Mouse (Mus musculus) fat pad, adult 2 months (tissue): ENCODE measurements at regions not wholly inside any gene's neighbourhood (a gene's known extent, or its start where the extent isn't known, plus 50 kb on each side); places are given as distances from the start of the nearest gene placed in this dataset.

Experiments
- DNase-seq: peaks from one replicate; pipeline ENCODE4 v3.0.0-alpha.2; 2011; ENCODE audit warnings: low read depth, low spot score; ENCODE audit errors: extremely low read depth

DNA sequence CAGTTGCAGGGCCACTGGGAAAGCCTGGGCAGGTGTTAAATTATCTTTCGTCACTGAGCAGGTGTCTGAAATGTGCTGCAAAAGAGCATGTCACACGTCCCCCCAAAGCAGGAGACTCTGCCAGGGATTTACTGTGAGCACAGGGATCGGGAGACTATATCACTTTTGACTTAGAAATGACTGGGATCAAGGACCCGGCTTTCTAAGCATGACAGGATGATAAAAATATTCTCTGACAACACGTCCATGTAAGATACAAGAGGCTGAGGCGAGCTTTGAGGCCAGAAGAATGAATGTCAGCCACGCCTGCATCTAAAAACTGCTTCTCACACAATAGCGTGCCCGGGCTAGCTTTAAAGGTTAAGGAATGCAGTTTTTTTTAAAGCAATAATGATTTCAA lies 246.1 kb upstream of the Cdh5 start:
- no peak for DNase-seq

DNA sequence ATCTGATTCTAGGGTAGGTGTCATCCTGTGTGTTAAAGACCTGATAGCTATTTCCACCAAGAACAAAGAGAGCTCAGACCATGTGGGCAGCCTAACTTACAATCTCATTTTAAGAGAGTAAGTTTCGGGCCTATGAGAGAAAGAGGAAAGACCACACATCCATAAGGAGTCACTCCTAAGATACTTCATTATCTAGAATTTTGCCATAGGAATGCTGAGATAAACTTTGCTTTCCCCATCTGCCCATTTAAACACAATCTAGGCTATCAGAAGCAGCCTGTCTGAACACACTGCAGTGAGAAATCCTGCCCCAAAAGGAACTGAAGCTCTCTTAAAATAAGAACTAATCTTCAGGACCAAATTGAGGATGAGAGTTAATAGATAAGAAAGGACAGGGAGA lies 242.3 kb upstream of the Cdh5 start:
- DNase-seq: no peak

DNA sequence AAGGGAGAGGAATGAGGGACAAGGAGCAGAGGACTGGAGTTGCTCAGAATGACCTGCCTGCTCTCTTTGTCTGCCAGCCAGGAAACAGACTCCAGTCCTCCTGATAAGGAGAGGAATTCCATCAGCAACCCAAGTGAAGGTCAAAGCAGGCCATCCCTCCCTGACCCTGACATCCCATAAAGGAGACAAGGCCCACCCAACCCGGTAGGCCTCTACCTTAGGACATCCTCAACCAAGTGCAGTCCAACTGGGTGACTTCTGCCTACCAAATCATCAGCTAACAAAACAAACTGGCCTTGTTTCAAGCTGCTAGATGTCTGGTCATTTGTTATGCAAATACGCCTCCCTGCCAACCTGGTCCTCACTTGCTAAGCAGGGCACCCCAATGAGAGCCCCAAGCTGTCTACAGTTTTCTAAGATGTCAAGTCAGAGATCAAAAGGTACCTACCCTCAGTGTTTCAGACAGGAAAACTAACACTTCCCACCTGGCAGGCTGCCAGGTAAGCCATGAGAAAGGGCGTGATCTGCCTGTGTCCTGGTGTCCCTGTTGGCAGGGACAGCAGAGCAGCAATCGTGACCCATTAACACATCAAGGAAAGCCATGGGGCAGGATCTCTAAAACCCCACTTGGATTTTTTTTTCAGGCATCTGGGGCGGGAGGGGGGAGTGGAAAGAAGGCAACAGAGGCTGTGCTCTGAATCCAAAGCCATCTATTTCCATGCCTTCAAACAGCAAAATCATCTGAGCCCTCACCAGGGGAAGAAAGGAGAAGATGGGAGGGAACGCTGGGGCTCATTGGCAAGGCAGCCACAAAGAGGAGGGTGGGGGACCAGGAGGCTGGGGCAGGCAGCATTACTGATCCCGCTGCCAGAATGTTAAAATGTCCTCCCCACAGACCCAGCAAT lies 227.6 kb upstream of the Cdh5 start:
- no peak for DNase-seq

DNA sequence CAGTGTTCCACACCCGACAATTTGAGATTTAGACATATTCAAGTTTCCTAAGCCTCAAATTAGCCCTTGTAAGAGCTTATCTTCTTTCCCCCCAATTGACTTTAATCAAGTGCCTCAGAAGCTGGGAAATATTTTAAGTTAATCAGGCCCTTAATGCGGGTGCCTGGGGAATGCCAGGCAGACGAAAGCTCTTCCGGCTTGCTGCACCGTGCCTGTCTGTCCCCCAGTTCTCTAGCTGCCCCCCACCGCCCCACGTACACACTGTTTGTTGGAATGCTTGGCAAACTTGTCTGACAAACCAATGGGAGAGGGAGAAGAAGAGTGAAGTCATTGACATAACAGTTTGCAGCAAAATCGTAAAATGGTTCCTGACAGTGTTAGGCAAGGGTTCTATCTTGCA lies 226.9 kb upstream of the Cdh5 start:
- no peak for DNase-seq

DNA sequence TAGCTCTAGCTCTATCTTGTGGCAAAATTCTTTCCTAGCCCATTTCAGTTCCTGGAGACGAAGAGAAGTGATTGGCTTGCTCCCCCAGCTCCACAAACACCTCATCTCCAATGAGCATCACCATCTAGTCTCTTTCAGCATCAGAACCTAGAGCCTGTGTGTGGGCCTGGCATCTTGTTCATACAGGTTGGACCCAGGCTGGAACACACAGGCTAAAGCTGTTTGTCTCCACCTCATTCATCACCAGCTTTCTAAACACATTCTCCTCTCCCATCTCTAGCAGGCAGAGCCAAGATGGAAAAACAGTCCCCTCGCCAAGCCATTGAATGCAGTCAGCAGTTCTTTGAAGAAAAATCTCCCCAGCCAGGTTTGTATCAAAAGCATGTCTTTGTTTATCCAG lies 221.9 kb upstream of the Cdh5 start:
- no peak for DNase-seq

DNA sequence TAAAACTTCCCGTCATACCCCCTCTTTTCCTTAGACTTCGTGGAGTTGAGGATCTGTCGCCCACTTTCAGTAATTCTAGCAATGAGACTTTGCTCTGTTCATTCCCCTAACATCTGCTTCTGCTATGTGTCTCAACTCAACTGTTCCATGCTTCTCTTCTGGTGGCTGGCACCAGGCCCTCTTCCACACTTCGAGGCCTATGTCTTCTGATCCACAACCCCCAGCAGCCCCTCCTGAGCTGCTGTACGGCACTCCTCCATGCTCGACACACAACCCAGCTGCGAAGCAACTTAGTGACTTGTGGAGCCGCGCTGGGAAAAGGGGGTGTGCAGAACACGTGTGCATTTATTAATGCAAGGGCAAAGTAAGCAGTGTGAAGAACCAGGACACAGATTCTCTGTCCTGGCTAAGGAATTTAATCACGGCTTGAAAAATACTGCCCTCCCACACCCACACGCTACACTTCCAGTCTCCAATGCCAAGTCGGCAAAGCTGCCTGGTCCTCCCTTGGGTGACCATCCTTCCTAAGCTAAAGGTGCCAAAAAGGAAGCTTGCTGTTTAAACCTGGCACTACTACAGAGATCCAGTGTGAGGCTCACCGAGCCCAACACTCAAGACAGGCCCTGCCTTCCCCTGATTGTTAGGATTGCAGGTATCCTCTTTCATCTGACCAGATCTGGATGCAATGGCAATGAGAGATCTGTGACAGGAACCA lies 220.8 kb upstream of the Cdh5 start:
- no peak for DNase-seq

DNA sequence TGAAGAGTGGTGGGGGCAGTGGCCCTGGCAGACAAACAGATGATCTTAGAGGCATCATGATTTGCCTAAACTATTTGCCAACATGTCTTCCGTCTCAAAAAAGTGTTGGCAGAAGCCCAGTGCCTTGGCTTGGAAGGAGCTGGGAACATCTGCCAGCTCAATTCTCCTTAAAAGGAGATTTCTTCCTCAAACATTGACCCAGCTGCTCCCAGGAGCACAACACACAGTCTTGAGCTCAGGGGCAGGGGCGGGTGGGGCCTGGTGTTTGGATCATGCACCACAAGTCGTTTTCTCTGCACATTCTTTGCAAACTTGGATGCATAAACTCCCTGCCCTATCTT lies 220.3 kb upstream of the Cdh5 start:
- DNase-seq: no peak

DNA sequence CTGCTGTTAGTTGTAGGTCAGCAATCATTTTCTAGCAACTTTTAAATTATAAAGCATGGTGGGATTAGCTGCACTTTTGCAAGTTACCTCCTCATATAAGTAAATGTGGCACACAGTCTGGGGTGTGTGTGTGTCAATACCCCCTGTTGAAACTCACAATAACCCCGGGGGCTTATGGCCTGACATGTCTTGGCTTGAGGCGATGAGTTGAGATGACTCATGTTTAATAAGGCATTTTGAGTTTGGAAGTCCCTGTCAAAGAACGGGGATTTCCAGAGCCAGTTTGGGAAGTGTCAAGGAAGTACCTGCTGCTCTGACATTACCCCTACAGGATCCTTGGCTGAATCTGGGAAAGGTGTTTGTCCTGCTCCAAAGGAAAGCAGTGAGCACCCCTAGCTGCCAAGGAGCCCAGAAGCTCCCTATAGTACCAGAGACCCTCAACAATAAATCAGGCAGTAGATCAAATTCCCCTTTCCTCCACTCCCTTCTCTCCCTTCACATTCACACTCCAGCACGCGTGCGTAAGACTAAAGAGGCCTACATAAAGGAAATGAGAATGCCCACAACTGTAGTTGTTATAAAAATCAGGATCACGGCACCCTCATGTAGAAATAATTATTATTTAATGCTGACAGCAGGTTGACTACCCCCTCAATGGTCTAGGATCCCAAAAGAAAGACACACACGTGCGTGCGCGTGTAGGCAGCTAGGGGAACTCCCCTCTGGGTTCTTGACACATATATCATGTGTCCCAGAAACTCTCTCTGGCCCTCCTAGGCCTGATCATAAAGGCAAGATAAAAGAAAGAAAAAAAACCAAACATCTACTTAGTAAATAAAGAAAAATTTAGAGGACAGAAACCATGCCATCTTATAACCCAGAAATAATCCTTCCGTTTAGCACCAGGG lies 216.3 kb upstream of the Cdh5 start:
- no peak for DNase-seq

DNA sequence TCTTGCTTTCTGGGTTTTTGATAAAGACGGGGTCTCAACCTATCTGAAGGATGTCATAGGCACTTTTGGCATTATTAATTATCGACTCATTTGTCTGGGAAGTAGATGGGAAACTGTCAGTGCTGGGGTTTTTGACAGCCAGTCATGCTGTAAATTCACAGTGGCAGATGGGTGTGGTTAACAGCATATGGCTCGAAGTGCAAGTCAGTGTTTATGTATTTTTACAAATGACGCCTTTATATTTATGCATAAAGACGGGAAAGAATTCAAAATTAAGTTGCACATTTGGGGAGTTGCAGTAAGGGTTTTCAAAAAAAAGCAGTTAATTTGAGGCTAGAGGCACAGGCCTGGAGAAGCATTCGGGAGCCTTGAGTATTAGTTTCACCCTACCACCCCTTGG lies 206.8 kb upstream of the Cdh5 start:
- no peak for DNase-seq

DNA sequence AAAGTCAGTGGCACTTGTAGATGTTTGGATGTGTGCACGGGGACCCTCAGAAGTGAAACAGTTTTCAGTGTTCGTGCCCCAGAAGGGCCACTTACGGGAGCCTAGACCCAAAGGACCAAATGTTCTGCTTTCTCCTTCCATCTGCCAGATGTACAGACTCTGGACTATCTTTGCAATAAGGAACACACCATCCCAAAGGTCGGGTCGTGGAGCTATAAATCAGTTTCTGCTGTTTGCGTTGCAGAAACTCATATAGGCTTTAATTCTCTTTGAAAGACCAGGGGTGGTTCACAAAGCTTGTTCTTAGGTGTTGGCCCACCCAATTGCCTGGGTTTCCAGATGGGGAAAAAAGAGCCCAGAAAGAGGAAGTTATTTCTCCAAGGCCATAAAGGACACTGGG lies 206.3 kb upstream of the Cdh5 start:
- no peak for DNase-seq

DNA sequence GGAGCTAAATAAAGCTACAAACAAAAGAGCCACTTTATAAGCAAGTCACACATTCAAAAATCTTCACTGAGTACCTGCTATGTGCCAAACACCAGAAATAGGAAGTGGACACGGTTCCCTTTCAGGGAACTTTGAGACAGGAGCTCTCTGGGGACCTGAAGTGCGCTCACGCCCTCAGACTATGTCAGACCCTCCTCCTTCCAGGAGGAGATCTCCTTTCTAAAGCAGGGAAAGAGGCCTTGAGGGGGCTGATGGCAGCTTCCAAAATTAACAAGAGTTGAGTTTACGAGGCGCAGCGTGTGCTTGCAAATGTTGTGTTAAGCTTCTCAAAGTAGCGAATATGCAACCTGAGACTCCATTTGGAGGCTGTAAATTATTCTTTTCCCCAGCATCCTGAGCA lies 204.0 kb upstream of the Cdh5 start:
- no peak for DNase-seq

DNA sequence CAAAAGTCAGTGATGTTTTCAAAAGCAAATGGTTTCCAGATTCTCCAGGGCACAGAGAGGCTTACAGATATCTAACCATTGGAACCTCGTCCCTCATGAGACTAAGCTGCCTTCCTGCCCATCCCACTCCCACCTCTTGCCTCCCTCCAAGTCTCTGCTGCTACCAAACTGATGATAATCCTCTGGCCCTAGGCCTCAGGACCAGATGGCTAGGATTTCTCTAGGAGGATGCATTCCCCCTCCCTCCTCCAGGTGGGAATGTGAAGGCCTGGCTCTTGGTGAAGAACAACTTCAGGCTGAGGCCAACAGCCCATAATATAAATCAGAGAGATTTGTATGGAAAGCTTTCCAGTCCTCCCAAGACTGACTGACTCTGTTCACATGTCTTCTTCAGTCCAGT lies 198.9 kb upstream of the Cdh5 start:
- DNase-seq: no peak

DNA sequence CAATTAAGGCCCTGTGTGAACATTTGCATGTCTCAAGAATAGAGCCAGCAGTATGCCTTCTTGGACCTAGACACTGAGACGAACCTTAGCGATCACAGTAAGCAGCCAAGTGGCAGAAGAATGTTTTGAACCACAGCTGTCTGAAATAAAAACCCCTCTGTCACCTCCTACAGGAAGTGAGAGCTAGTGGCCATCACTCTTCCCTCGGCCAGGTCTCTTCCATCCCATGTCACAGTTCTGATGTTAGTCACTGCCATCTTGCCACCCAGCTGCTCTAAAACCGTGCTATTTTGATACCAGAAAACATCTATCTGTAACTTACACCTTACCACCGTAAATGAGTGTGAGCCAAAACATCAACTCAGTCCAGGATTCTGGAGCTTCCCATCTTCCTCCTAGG lies 197.8 kb upstream of the Cdh5 start:
- no peak for DNase-seq

DNA sequence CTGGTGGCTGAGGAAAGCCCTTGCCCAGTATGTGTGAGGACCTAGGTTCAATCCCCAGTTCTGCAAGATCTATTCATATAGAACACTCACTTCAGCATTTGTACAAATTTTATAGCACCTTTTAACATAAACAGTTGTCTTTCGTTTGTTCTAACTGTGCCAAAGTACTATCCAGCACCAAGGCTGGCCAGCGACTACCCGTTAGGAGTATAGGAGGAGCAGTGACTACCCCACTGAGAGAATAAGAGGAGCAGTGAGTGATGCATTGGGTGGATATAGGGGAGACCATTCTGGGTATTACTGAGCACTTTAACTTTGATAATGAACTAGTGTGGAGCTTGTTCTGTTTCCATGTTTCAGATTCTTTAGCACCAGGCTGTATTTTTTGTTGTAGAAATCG lies 193.8 kb upstream of the Cdh5 start:
- no peak for DNase-seq

DNA sequence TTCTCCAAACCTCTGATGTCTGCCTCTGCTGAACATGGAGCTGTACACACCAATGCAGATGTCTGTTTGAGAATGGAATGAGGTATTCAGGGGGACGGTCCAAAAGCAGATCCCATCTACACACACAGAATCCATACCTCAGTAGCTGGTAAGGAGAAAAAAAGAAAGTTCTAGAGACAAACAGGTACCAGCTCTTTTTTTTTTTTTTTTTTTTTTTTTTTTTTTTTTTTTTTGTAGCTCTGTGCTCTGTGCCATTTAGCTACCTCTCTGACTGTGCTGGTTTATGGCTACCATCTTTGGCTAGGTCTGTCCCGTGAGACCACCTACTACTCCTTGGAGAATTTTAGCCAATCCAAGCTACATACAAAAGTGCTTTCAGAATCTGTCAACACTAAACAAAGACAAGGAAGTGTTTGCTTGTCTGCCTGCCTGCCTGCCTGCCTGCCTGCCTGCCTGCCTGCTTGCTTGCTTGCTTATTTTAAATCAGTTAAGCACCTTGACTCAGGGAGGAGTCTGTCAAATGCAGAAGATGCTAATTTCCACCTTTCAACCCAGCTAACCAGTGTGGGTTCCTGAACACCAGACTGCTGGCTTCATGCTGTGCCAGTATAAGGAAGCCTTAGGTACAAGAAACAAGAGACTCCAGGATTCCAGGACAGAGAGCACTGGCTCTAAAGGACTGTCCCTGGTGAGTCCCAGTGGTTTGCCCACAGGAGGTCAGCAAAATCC lies 190.0 kb upstream of the Cdh5 start:
- no peak for DNase-seq

DNA sequence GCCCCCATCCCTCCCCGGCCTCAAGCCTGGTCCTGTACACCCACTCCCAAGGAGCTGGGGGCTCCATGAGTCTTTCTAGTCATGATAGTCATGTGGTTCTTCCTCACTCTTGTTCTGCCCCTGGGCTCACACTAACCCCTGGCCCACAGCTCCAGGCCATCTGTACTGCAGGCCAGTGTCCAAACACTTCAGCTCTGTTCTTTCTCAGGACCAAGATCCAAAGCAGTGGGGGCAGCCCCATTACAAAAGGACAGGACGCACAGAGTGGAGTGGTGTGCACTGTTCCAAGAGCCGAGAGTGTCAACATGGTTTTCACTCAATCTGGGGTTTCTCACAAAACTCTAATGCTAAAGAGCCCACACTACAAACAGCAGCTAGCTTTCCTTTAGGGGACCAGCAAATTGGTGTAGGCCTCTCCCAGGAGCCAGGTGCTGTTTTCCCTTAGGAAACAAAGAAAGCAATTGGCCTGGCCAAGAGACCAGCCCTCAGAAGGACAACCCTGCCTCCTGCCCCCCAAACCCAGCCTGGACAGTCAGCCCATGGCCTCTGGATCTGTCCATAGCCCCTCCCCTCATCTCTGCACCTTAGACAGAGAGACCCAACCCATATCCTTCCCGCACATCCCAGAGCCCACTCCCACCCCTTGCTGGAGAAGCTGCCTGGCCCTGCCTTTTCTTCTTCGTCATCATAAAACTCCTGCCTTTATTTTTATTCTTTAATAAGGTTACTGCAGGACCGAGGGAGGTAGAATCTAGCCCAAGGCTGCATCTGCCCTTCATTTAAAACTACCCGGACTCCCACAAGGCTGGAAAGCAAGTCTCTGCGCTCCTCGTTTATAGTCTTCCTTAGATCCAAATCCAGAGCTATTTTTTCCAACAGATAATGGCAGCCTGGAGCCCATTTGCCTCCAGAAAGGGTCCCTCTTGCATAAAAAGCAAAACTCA lies 188.2 kb upstream of the Cdh5 start:
- DNase-seq: no peak

DNA sequence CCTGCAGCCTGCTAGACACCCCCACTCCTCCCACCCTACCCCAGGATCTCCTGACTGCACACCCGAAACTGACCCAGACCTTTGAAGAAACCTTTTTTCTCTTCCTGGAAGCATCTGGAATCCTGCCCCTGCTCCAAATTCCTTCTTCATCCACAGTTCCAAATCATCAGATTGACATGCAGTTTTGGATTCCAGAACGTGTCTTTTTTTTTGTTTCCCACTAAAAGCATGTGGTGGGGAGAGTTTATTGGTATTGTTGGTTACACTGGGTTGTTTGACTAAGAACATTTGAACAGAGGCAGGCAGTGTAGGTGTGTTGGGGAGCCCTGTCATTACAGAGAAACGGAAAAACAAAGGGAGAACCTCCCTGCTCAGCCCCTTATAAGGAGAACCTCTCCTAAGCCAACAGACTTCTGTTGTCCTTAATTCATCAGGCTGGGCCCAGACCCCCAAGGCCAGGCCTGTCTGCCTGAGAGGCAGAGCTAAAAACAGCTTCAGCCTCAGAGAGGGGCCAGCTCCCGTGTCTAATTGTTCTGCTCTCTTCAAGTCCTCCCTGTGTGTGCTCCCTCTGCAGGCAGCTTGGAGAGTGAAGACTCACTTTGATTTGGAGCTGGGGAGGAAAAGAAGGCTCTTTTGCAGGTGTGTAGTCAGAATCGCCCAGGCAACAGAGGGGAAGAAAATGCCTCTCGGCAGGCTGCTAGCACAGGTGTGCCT lies 187.3 kb upstream of the Cdh5 start:
- DNase-seq: no peak

DNA sequence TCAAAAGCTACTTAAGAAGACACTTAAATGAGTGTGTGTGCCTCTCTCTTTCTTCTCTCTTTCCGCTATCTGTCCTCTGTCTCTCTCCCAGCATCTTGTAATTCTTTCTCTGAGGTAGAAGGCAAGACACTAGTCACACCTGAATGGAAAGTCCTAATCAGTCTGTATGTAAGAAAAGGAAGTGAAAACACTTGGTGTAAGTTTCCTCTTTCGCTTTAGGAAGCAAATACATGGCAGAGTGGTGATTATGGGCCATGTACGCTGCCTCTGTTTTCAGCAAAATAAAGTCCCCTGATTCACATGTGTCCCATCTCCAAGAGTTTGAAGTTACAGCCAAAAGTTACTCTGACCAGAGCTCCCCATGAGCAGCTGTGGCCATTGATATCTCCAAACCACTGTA lies 182.1 kb upstream of the Cdh5 start:
- DNase-seq: no peak

DNA sequence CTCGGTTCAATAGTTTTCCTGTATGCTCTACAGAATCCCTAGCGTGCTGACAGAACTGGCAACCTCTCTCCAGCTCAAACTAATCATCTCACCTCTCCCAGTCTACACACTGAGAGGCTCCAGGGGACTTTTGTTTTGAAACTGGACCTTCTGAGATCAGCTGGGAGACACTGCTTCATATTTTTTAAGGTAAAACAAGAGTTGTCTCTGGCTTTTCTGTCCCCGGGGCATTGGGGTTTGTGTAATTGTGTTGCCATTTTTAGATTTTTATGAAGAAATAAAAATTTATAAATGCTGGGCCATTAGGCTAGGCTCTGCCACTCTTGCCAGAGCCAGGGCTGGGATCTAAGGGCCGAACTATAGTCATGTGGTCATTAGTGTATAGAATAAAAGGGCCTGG lies 179.8 kb upstream of the Cdh5 start:
- no peak for DNase-seq
